Mouse (Mus musculus): ENCODE results near the gene Pld5. TPM values are rescaled to one million over a fixed set of nuclear protein-coding genes. Genes with fewer than 3 reads are reported as not detected.

Gene Pld5
- polyA plus RNA-seq, 1 experiment from 2014 or later, result 1.1 TPM

DNA sequence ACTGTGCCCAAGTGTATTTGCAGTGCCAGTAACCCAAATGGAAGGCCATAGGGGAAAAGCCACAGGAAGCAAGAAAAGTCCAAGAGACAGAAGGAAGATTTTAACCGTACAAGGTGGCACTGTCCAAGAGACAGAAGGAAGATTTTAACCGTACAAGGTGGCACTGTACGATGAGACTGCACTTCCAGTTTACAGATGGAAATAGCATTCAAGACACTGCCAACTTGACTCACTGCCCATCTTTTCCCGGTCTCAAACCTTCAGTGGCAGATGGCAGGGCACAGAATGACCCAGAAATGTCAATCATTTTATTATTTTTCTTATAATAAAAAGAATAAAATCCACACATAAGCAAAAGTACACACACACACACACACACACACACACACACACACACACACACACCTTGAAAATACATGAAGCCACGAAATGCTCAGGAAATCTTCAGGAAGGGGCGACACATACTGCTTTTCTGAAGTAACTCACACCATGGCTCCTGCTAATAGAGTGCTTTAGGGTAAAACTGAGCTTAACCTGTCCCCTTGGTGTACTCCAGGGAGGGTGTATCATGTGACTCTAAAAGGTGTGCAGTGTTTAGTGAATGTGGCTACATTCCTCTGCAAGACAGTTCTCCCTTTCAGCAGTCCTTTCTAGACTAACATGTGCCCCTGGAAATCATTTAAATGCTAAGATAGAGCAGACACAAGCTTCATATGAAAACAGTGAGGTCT is 77.9 kb downstream of the Pld5 start:
- DNase-seq (ENCODE audit: low spot score) (no peak), ATAC-seq (ENCODE audit: insufficient read depth, low FRiP score, low TSS enrichment) (no peak)
- 91% methylated on average over 6 of the region's 6 CpGs for WGBS
- H3K27ac ChIP-seq (ENCODE audit: low read depth, low read length), result no peak overlapping the region
- H3K9me3 ChIP-seq (ENCODE audit: control insufficient read depth, low read length), result no peaks in the 10 kb centered on the region
- no peak overlapping the region for H3K4me2 ChIP-seq (ENCODE audit: low read depth)
- no peaks in the 10 kb centered on the region for H3K27me3 ChIP-seq (ENCODE audit: control insufficient read depth, insufficient read depth, low read length)
- H3K9ac ChIP-seq (ENCODE audit: low read length), result no peak overlapping the region
- no peak overlapping the region for H3K4me3 ChIP-seq (ENCODE audit: low read depth, low read length)
- H3K4me1 ChIP-seq (ENCODE audit: control insufficient read depth, insufficient read depth, low read length), result no peaks in the 10 kb centered on the region
- no peaks in the 10 kb centered on the region for H3K36me3 ChIP-seq (ENCODE audit: control insufficient read depth, insufficient read depth, low read length)

DNA sequence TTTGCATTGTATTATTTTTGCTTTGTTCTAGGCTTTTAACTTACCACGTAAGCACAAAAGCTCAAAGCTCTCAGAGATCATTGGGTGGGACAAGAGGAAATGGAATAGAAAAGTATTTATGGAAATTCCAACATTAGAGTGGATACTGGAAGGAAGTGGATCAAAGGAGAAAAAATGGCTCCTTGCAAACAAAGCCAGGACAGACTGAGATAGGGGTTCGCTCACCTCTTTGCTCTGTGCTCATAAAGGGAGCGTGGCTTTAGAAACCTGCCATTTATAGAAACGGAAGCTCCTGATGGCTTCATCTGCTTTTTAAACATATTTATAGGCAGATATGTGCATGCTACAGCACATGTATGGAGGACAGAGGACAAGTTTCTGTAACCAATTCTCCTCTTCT is 78.8 kb downstream of the Pld5 start:
- no peak overlapping the region for H3K4me2 ChIP-seq (ENCODE audit: low read depth)
- H3K9me3 ChIP-seq (ENCODE audit: control insufficient read depth, low read length), result no peaks in the 10 kb centered on the region
- DNase-seq (ENCODE audit: low spot score), result no peak
- no peak for ATAC-seq (ENCODE audit: insufficient read depth, low FRiP score, low TSS enrichment)
- WGBS, result 93% methylated on average over 4 of the region's 4 CpGs
- H3K4me3 ChIP-seq (ENCODE audit: low read depth, low read length), result no peak overlapping the region
- no peak overlapping the region for H3K27ac ChIP-seq (ENCODE audit: low read depth, low read length)
- H3K27me3 ChIP-seq (ENCODE audit: control insufficient read depth, insufficient read depth, low read length), result no peaks in the 10 kb centered on the region
- no peaks in the 10 kb centered on the region for H3K4me1 ChIP-seq (ENCODE audit: control insufficient read depth, insufficient read depth, low read length)
- no peak overlapping the region for H3K9ac ChIP-seq (ENCODE audit: low read length)
- H3K36me3 ChIP-seq (ENCODE audit: control insufficient read depth, insufficient read depth, low read length), result no peaks in the 10 kb centered on the region

DNA sequence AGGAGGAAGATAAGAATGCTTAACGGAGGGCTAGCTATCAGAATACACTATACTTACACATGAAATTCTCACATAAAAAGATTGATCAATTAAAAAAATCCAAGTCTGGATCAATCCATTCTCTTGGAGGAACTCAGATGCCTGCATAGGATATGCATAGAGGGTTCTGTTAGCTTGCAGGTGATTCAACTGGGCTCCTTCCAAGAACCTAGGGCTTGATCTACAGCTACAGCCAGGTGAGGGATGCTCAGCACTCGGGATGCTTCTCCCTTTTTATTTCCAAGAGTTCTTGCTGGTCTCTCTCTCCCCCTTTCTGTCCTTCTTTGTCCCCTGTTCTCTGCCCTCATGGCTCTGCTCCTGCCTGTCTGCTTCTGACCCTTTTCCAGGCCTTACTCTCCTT is 80.4 kb downstream of the Pld5 start:
- no peak for DNase-seq (ENCODE audit: low spot score)
- WGBS, result 83% methylated on average over 2 of the region's 2 CpGs
- H3K4me1 ChIP-seq (ENCODE audit: control insufficient read depth, insufficient read depth, low read length), result no peaks in the 10 kb centered on the region

DNA sequence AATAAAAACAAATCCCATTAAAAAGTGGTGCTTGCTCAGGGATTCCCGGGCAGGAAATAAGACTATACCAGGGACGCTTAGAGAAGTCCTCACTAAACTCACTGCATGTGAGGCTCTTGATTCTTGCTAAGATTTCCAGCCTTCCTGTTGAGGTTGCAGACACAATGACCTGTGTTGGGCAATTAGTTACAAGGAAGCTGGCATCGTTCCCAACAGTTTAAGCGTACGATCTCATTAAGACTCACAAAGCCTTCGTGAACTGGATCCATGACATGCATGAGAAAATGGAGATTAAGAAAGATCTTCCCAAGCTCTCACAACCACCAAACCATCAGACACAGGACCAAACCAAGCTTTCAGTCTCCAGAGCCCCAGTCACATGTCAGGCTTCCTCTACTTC is 91.1 kb downstream of the Pld5 start:
- 87% methylated on average over 6 of the region's 6 CpGs for WGBS
- Histone ChIP-seq H3K9ac (ENCODE audit: low read length) (no peak overlapping the region), H3K36me3 (ENCODE audit: control insufficient read depth, insufficient read depth, low read length) (no peaks in the 10 kb centered on the region), H3K4me2 (ENCODE audit: low read depth) (no peak overlapping the region), H3K4me1 (ENCODE audit: control insufficient read depth, insufficient read depth, low read length) (no peaks in the 10 kb centered on the region), H3K27ac (ENCODE audit: low read depth, low read length) (no peak overlapping the region), H3K27me3 (ENCODE audit: control insufficient read depth, insufficient read depth, low read length) (no peaks in the 10 kb centered on the region), H3K4me3 (ENCODE audit: low read depth, low read length) (no peak overlapping the region), H3K9me3 (ENCODE audit: control insufficient read depth, low read length) (no peaks in the 10 kb centered on the region)
- DNase-seq (ENCODE audit: low spot score), result no peak
- no peak for ATAC-seq (ENCODE audit: insufficient read depth, low FRiP score, low TSS enrichment)

More for the DNA sequence above, 80.4 kb downstream of the Pld5 start:
- Histone ChIP-seq H3K9ac (ENCODE audit: low read length) (no peak overlapping the region), H3K4me2 (ENCODE audit: low read depth) (no peak overlapping the region), H3K4me3 (ENCODE audit: low read depth, low read length) (no peak overlapping the region), H3K27me3 (ENCODE audit: control insufficient read depth, insufficient read depth, low read length) (no peaks in the 10 kb centered on the region), H3K27ac (ENCODE audit: low read depth, low read length) (no peak overlapping the region), H3K36me3 (ENCODE audit: control insufficient read depth, insufficient read depth, low read length) (no peaks in the 10 kb centered on the region), H3K9me3 (ENCODE audit: control insufficient read depth, low read length) (no peaks in the 10 kb centered on the region)
- no peak for ATAC-seq (ENCODE audit: insufficient read depth, low FRiP score, low TSS enrichment)

DNA sequence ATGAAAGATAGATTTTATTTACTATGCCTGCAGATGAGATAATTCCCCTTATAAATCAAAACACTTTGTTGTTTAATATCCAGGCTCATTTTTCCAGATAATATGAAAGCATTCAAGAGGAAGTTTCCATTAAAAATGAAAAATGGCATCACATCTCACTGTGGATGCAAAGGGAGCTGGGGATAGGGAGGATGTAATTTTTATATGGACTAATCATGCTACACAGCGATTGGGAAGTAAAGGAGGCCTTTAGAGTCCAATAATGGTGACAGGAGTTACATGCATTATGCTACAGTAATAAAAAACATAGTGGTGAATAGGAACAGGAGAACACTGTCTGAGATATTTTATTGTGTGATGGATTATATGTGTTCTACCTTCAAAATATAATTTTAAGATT is 100.1 kb downstream of the Pld5 start:
- H3K4me1 ChIP-seq (ENCODE audit: control insufficient read depth, insufficient read depth, low read length), result no peaks in the 10 kb centered on the region

DNA sequence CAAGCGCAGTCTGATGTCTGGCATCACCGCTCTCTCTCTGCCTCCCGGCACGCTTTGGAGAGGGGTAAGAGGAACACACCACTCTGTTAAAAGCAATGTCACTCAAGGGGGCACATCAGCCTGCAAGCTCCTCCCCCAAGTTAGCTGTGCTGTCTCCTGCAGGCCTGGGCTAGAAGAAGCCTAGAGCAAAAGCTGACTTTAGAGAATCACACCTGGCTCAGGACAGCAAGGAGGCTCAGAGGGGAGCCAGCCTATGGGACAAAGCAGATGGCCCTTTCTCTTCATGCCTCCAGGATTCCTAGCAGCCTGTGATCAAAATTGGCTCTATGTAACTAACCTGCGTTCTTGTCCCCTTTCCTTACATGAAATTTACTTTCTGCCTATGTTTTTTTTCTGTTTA is 107.3 kb downstream of the Pld5 start:
- Histone ChIP-seq H3K36me3 (ENCODE audit: control insufficient read depth, insufficient read depth, low read length) (no peaks in the 10 kb centered on the region), H3K9ac (ENCODE audit: low read length) (no peak overlapping the region), H3K27ac (ENCODE audit: low read depth, low read length) (no peak overlapping the region), H3K4me2 (ENCODE audit: low read depth) (no peak overlapping the region), H3K4me3 (ENCODE audit: low read depth, low read length) (no peak overlapping the region), H3K9me3 (ENCODE audit: control insufficient read depth, low read length) (no peaks in the 10 kb centered on the region), H3K27me3 (ENCODE audit: control insufficient read depth, insufficient read depth, low read length) (no peaks in the 10 kb centered on the region), H3K4me1 (ENCODE audit: control insufficient read depth, insufficient read depth, low read length) (no peaks in the 10 kb centered on the region)
- WGBS, result 65% methylated on average over 5 of the region's 5 CpGs
- DNase-seq (ENCODE audit: low spot score) (no peak), ATAC-seq (ENCODE audit: insufficient read depth, low FRiP score, low TSS enrichment) (no peak)

More for the DNA sequence above, 100.1 kb downstream of the Pld5 start:
- no peak overlapping the region for H3K27ac ChIP-seq (ENCODE audit: low read depth, low read length)
- H3K9ac ChIP-seq (ENCODE audit: low read length), result no peak overlapping the region
- WGBS, result 75% methylated on average over 1 of the region's 1 CpGs
- DNase-seq (ENCODE audit: low spot score) (no peak), ATAC-seq (ENCODE audit: insufficient read depth, low FRiP score, low TSS enrichment) (no peak)
- no peak overlapping the region for H3K4me3 ChIP-seq (ENCODE audit: low read depth, low read length)
- H3K4me2 ChIP-seq (ENCODE audit: low read depth), result no peak overlapping the region
- no peaks in the 10 kb centered on the region for H3K36me3 ChIP-seq (ENCODE audit: control insufficient read depth, insufficient read depth, low read length)
- H3K9me3 ChIP-seq (ENCODE audit: control insufficient read depth, low read length), result no peaks in the 10 kb centered on the region
- H3K27me3 ChIP-seq (ENCODE audit: control insufficient read depth, insufficient read depth, low read length), result no peaks in the 10 kb centered on the region

DNA sequence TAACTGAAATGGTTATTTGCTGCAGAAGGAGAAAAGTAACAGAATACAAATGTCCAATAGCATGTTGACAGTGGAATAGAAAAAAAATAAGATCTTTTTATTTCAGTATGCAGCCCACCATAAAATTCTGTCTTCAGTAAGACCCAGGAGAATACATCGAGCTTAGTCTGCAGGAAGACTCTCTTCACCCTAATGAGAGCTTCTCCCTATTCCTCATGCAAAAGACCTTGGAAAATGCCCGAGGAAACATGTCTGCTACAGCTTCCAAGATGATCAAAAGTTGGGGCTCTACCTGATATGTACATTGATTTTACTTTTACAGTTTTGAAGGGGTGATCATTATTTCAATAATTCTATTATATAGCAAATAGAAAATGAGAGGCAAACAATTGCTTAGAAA is 108.0 kb downstream of the Pld5 start:
- Histone ChIP-seq H3K9ac (ENCODE audit: low read length) (no peak overlapping the region), H3K4me1 (ENCODE audit: control insufficient read depth, insufficient read depth, low read length) (no peaks in the 10 kb centered on the region), H3K4me2 (ENCODE audit: low read depth) (no peak overlapping the region), H3K36me3 (ENCODE audit: control insufficient read depth, insufficient read depth, low read length) (no peaks in the 10 kb centered on the region), H3K9me3 (ENCODE audit: control insufficient read depth, low read length) (no peaks in the 10 kb centered on the region), H3K27me3 (ENCODE audit: control insufficient read depth, insufficient read depth, low read length) (no peaks in the 10 kb centered on the region), H3K27ac (ENCODE audit: low read depth, low read length) (no peak overlapping the region), H3K4me3 (ENCODE audit: low read depth, low read length) (no peak overlapping the region)
- DNase-seq (ENCODE audit: low spot score), result no peak
- ATAC-seq (ENCODE audit: insufficient read depth, low FRiP score, low TSS enrichment), result no peak
- 82% methylated on average over 2 of the region's 2 CpGs for WGBS

DNA sequence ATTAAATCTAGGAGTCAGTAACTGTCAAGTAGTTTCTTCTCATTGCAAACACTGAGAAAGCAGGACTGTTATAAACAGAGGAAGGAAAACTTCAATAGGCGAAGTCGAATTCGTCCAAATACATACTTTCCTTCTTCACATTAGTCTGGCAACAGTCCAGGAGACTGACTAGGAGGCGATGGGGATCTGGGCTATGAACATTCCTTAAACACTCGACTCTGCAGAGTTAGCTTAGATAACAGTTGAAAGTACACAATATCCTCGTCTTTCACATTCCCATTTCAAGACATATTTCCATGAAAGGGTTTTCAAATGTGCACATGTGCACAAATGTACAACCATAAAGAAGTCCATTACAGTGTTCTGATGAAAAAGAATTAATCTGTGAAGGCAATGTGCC is 129.8 kb downstream of the Pld5 start:
- no peak for DNase-seq (ENCODE audit: low spot score)
- WGBS, result 90% methylated on average over 6 of the region's 6 CpGs
- Histone ChIP-seq H3K4me3 (ENCODE audit: low read depth, low read length) (no peak overlapping the region), H3K9me3 (ENCODE audit: control insufficient read depth, low read length) (no peaks in the 10 kb centered on the region), H3K9ac (ENCODE audit: low read length) (no peak overlapping the region), H3K27me3 (ENCODE audit: control insufficient read depth, insufficient read depth, low read length) (no peaks in the 10 kb centered on the region), H3K4me2 (ENCODE audit: low read depth) (no peak overlapping the region), H3K27ac (ENCODE audit: low read depth, low read length) (no peak overlapping the region), H3K4me1 (ENCODE audit: control insufficient read depth, insufficient read depth, low read length) (no peaks in the 10 kb centered on the region), H3K36me3 (ENCODE audit: control insufficient read depth, insufficient read depth, low read length) (no peaks in the 10 kb centered on the region)
- ATAC-seq (ENCODE audit: insufficient read depth, low FRiP score, low TSS enrichment), result no peak

DNA sequence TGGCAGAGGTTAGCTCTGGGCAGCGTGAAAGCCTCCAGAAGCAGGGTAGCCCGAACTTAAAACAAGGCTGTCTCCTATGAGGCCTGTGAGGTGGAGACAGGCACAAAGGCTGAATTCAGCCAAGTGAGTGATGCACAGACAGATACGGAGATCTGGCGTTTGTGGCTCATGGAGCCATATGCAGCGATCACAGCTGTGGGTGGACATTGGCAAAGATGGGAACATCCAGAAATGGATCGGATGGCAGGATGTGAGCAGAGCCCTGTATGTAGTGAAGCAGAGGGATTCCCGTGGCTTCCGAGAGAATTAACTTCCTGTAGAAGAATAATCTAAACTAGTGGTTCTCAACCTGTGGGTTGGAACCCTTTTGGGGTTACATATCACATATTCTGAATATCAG is 140.7 kb downstream of the Pld5 start:
- Histone ChIP-seq H3K27ac (ENCODE audit: low read depth, low read length) (no peak overlapping the region), H3K4me2 (ENCODE audit: low read depth) (no peak overlapping the region), H3K27me3 (ENCODE audit: control insufficient read depth, insufficient read depth, low read length) (no peaks in the 10 kb centered on the region), H3K4me1 (ENCODE audit: control insufficient read depth, insufficient read depth, low read length) (no peaks in the 10 kb centered on the region), H3K9me3 (ENCODE audit: control insufficient read depth, low read length) (no peaks in the 10 kb centered on the region), H3K4me3 (ENCODE audit: low read depth, low read length) (no peak overlapping the region), H3K36me3 (ENCODE audit: control insufficient read depth, insufficient read depth, low read length) (no peaks in the 10 kb centered on the region), H3K9ac (ENCODE audit: low read length) (no peak overlapping the region)
- ATAC-seq (ENCODE audit: insufficient read depth, low FRiP score, low TSS enrichment) (no peak), DNase-seq (ENCODE audit: low spot score) (no peak)
- 86% methylated on average over 8 of the region's 8 CpGs for WGBS

Data from neural tube, embryonic 11.5 days (tissue).